Mouse (Mus musculus): ENCODE results near the gene Sptlc2.

DNA sequence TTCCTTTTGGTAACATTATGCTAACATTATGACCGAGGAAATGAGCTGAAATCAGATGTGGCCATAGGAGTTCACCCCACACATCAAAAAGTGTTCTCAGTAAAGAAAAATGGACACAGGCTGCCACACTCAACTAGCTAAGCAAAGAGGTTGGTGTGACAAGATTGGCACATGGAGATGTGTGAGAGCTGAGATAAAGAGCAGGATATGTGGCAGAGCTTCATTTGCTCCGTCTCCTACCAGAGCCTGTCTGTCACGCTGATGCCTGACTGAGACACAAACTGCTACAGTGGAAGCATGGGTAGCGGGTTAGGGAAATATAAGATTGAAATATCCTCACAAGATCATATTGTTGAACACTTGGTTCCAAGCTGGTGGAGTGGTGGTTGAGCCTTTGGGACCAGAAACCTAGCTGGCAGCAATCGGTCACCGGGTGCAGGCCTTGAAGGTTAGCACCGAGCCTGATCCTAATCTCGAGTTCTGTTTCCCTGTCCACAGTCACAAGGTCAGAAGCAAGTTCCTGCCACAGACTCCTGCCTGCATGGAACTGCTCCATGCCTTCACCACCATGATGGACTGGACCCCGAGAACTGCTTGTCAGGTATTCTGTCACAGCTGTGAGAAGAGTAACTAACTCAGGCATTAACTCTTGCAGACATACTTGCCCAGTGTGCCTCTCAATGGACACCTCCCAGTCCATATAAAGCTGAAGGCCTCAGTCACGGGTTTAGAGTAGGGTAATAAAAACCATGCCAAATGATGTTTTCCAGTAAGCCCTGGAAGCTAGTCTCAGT lies 7.4 kb downstream of the Sptlc2 start:
- TF ChIP-seq CTCF (IDR thresholded peaks at IDR 0.05; ENCODE audit: extremely low read depth, insufficient read depth, low read length) (no peak), POLR2A (IDR thresholded peaks at IDR 0.05; ENCODE audit: extremely low read depth, insufficient read depth, low read length) (no peak)

Data from cortical plate, adult 2 months (tissue).